In the genomic region with DNA sequence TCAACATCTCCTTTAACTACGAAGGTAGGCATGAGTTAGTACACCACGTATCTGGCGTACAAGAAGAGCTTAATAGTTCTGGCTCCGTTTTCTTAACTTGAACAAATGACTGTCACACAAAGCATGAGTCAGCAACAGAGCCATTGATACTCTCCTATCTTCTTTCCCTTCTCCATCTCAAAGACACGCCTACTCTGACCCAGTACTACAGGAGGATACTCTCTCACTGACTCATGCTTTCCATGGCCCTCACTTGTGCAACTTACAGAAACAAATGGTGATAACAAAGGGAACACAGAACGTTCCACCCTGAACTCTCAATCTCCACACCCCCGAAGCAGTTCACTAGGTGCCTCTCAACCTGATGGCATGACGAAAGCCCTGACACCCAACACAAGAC, we compare ENCODE assay signal across 9 mouse cellular contexts. TPM values are rescaled to one million over a fixed set of nuclear protein-coding genes. Genes with fewer than 3 reads are reported as not detected.
DNase-seq lines count a peak whose midpoint lies in the region; ATAC-seq and TF ChIP-seq lines count a peak whose summit lies in the region.
"Had no signal": no experiment of that assay in that cellular context is flagged by ENCODE, and none has a peak within 500 bp of the region (broad histone marks: within the 10 kb centered on the region; RNA-seq: fewer than 3 reads in every experiment).

No protein-coding gene starts in this region.

- H3K4me2 ChIP-seq in liver, postnatal 0 days (ENCODE audit: low read depth, low read length), result peak overlapping the region; percentile 13; the same call in 1 of the 2 replicates
- no peak overlapping the region for H3K4me2 ChIP-seq in forebrain, embryonic 16.5 days (ENCODE audit: low read length)

- no peaks in the 10 kb centered on the region for H3K9me3 ChIP-seq in liver, postnatal 0 days (ENCODE audit: low read length)
- no peaks in the 10 kb centered on the region for H3K9me3 ChIP-seq in forebrain, embryonic 16.5 days (ENCODE audit: control insufficient read depth, low read length)

- no peak overlapping the region for H3K9ac ChIP-seq in liver, postnatal 0 days (replicated peaks)
- no peak overlapping the region for H3K9ac ChIP-seq in forebrain, embryonic 16.5 days (replicated peaks; ENCODE audit: low read depth, low read length)

- H3K27ac ChIP-seq in liver, postnatal 0 days (ENCODE audit: low read depth), result peak overlapping the region; percentile 51
- H3K27ac ChIP-seq in forebrain, embryonic 16.5 days (ENCODE audit: low read length), result no peak overlapping the region

- H3K27me3 ChIP-seq in liver, postnatal 0 days (ENCODE audit: insufficient read depth, low read length), result no peaks in the 10 kb centered on the region
- no peaks in the 10 kb centered on the region for H3K27me3 ChIP-seq in forebrain, embryonic 16.5 days (replicated peaks; ENCODE audit: control insufficient read depth, insufficient read depth, low read length)

- H3K4me3 ChIP-seq in liver, postnatal 0 days (ENCODE audit: low read depth, low read length), result no peak overlapping the region
- H3K4me3 ChIP-seq in forebrain, embryonic 16.5 days (replicated peaks; ENCODE audit: low read length), result no peak overlapping the region

- ATAC-seq in liver, postnatal 0 days, result peak; percentile 85
- no peak for ATAC-seq in forebrain, embryonic 16.5 days

- peak; percentile 7 to 16 for DNase-seq in urinary bladder, adult 18-20 months (ENCODE audit: low spot score in 2 of 2)
- DNase-seq in urinary bladder, postnatal 25 days (ENCODE audit: low spot score), result no peak
- DNase-seq in gonadal fat pad, adult 2 months (ENCODE audit: low read depth), result peak; percentile 24
- DNase-seq in liver, postnatal 0 days, result peak; percentile 17
- no peak for DNase-seq in MN1 (ENCODE audit: low spot score)
- no peak for DNase-seq in thymus, postnatal 25 days
- no peak for DNase-seq in kidney, postnatal 36 days
- DNase-seq: right cerebral cortex, postnatal 4 days had no signal

- TF ChIP-seq CTCF in liver, postnatal 0 days (IDR thresholded peaks at IDR 0.05; ENCODE audit: low read depth), result no peak

- TF ChIP-seq EP300 in liver, postnatal 0 days (IDR thresholded peaks at IDR 0.05; ENCODE audit: low read depth), result no peak

- WGBS in liver, postnatal 0 days (ENCODE audit: insufficient replicate concordance), result 56% methylated on average over 8 of the region's 8 CpGs
- 92% methylated on average over 8 of the region's 8 CpGs for WGBS in forebrain, embryonic 16.5 days

- H3K36me3 ChIP-seq in liver, postnatal 0 days (replicated peaks; ENCODE audit: insufficient read depth, low read length), result no peaks in the 10 kb centered on the region
- no peaks in the 10 kb centered on the region for H3K36me3 ChIP-seq in forebrain, embryonic 16.5 days (ENCODE audit: control insufficient read depth, insufficient read depth)

- H3K4me1 ChIP-seq in liver, postnatal 0 days (ENCODE audit: insufficient read depth), result peaks cover 12% of the 10 kb centered on the region
- no peaks in the 10 kb centered on the region for H3K4me1 ChIP-seq in forebrain, embryonic 16.5 days (replicated peaks; ENCODE audit: control insufficient read depth, insufficient read depth, low read length)

RNA-seq across cellular contexts. Expression of a gene that starts 34.1 kb away (rescaled TPM):
- polyA plus RNA-seq in gonadal fat pad, adult 2 months (2012; rRNA removed), result 25.6 and 26.8 TPM in 2 replicates
- 33.3 and 37.0 TPM in 2 replicates for polyA plus RNA-seq in liver, postnatal 0 days (2015; fragmentation: Nextera tagmentation; extraction: Ambion mirVana)
- polyA plus RNA-seq in forebrain, embryonic 16.5 days (2015; fragmentation: Nextera tagmentation; extraction: Ambion mirVana), result 193 and 200 TPM in 2 replicates

Comparison
In these comparisons a context has a peak if more than half of its experiments do, and no peak if none do; other contexts are left out.
1. DNase-seq: peak in urinary bladder, adult 18-20 months (2 of 2), gonadal fat pad, adult 2 months (single experiment) and liver, postnatal 0 days (single experiment); none in urinary bladder, postnatal 25 days (single experiment), MN1 (single experiment), thymus, postnatal 25 days (single experiment) and kidney, postnatal 36 days (0 of 2).